Mouse (Mus musculus): ENCODE measurements around the gene Rptor. TPM values are rescaled to one million over a fixed set of nuclear protein-coding genes. Genes with fewer than 3 reads are reported as not detected.

The Rptor gene
- 10 to 100 TPM; 24.9 to 32.5 TPM for total RNA-seq (2021)
- long read RNA-seq, experiment 1, full-length matches to known transcripts: 12 of 25 reads
- long read RNA-seq, experiment 1, partial matches to known transcripts: 10 of 25 reads
- long read RNA-seq, experiment 1, other reads (novel, unspliced or antisense): 3 of 25 reads
- long read RNA-seq, experiment 2, full-length matches to known transcripts: 4 of 23 reads
- long read RNA-seq, experiment 2, partial matches to known transcripts: 17 of 23 reads
- long read RNA-seq, experiment 2, other reads (novel, unspliced or antisense): 2 of 23 reads

- peak; percentile 98 for DNase-seq
- peak within 1 kb of the TSS; percentile 93 for H3K4me3 ChIP-seq
- H3K27ac ChIP-seq: peak within 1 kb of the TSS; percentile 95
- intact Hi-C loops (cut with DNase I): loop anchor here (5.0 kb wide), 2 partner anchors 101 to 129 kb away; no protein-coding TSS in a partner anchor
- TF ChIP-seq CTCF (IDR thresholded peaks at IDR 0.05): no peak
These were observed at the start of gene Rptor for GRCm38 (mm10) chr11:119602763-119603526. TSS of gene Rptor (plus strand) at chr11:119602905.

GRCm38 (mm10) chr11:119554706-119555105 is 48.0 kb upstream of the Rptor start:
- intact Hi-C loops (cut with DNase I): no loop called here
- DNase-seq: no peak
- TF ChIP-seq CTCF (IDR thresholded peaks at IDR 0.05): no peak
- Histone ChIP-seq H3K27ac (no peak overlapping the region), H3K4me3 (no peak overlapping the region)

- DNase-seq: no peak
- no peak for TF ChIP-seq CTCF (IDR thresholded peaks at IDR 0.05)
- Histone ChIP-seq H3K4me3 (no peak overlapping the region), H3K27ac (no peak overlapping the region)
- intact Hi-C loops (cut with DNase I): no loop called here
These were observed 47.5 kb upstream of the Rptor start for GRCm38 (mm10) chr11:119555170-119555569.

- TF ChIP-seq CTCF (IDR thresholded peaks at IDR 0.05): no peak
- no peak for DNase-seq
- intact Hi-C loops (cut with DNase I): no loop called here
- no peak overlapping the region for H3K27ac ChIP-seq
- no peak overlapping the region for H3K4me3 ChIP-seq
These were observed 44.5 kb upstream of the Rptor start for GRCm38 (mm10) chr11:119557940-119558869.

DNA sequence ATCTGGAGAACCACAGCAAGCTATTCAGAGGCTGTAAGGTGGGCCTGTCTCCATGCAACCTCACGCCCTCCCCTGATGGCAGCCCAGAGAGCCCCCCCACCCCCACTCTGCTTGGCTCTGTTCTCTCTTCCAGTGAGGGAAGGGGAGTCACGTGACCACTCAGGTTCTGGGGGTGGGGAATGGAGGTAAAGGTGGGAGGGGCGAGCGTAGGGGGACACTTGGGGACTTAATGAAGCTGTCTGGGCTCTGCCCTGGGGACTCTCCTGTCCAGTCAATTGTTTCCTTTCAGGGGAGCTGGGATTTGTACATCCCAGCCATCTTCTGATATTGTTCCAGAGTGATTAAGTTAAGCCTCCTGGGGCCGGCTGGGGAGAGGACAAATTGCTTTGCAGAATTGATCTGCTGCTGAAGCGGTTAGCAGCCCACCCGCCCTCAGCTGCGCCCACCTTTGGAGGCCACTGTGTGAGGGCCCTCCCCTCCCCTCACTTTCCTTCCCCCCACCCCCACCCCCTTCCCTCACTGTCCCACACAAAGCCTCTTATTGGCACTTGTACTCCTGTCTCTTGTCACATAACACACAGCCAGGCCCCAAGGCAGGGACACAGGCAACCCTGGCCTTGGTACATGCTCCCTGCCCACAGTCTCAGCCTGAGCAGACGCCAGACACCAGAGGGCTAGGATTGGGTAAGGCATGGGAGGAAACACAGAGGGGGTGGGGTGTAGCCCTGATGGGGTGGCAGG is 43.7 kb upstream of the Rptor start:
- H3K27ac ChIP-seq: no peak overlapping the region
- DNase-seq: no peak
- no peak for TF ChIP-seq CTCF (IDR thresholded peaks at IDR 0.05)
- no peak overlapping the region for H3K4me3 ChIP-seq
- intact Hi-C loops (cut with DNase I): no loop called here

DNA sequence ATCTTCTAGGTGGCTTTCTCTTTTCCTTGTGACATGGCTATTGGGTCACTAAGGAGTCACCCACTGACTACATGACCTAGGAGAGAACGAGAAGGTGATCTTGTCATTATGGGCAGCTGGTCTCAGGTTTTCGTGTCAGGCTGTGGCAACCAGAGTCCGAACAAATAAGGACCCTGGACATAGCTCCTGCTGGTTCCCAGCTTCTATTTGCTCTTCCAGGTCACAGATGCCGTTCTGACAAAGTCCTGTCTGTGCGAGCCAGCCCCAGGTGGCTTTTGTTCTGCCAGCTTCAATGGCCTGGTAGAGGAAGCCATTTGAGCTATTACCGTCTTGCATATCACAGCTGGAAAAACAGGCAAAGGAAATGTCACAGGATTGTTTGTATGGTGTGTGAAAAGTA is 40.4 kb upstream of the Rptor start:
- Histone ChIP-seq H3K4me3 (no peak overlapping the region), H3K27ac (no peak overlapping the region)
- intact Hi-C loops (cut with DNase I): no loop called here
- DNase-seq: no peak
- TF ChIP-seq CTCF (IDR thresholded peaks at IDR 0.05): no peak

DNA sequence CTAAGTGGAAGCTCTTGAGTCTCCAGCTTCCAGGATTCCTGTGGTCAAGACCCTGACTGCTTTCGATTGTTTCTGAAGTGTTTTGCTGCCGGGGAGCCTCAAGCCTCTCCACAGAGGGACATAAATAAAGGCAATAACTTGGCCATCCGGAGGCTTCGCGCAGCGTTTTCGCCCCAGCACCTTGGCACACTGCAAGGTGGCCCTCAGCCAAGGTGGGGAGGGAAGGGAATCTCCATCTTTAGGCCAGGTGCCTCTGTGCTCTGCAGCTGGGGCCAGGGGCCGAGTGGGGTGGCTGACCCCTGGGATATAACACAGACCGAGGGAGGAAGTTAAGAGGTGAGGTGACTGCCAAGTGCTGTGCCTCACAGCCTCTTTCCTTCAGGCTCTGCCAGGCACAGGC is 39.5 kb upstream of the Rptor start:
- Histone ChIP-seq H3K4me3 (no peak overlapping the region), H3K27ac (no peak overlapping the region)
- DNase-seq: no peak
- intact Hi-C loops (cut with DNase I): no loop called here
- TF ChIP-seq CTCF (IDR thresholded peaks at IDR 0.05): no peak

- intact Hi-C loops (cut with DNase I): no loop called here
- no peak overlapping the region for H3K4me3 ChIP-seq
- H3K27ac ChIP-seq: no peak overlapping the region
- no peak for DNase-seq
- no peak for TF ChIP-seq CTCF (IDR thresholded peaks at IDR 0.05)
These were observed 38.3 kb upstream of the Rptor start for GRCm38 (mm10) chr11:119564383-119564782.

- DNase-seq: no peak
- Histone ChIP-seq H3K4me3 (no peak overlapping the region), H3K27ac (no peak overlapping the region)
- no peak for TF ChIP-seq CTCF (IDR thresholded peaks at IDR 0.05)
- intact Hi-C loops (cut with DNase I): no loop called here
These were observed 37.7 kb upstream of the Rptor start for GRCm38 (mm10) chr11:119565021-119565420.

GRCm38 (mm10) chr11:119565684-119566083 is 37.0 kb upstream of the Rptor start:
- no peak for DNase-seq
- intact Hi-C loops (cut with DNase I): no loop called here
- no peak overlapping the region for H3K27ac ChIP-seq
- no peak overlapping the region for H3K4me3 ChIP-seq
- TF ChIP-seq CTCF (IDR thresholded peaks at IDR 0.05): no peak

- Histone ChIP-seq H3K27ac (no peak overlapping the region), H3K4me3 (no peak overlapping the region)
- TF ChIP-seq CTCF (IDR thresholded peaks at IDR 0.05): no peak
- DNase-seq: no peak
- intact Hi-C loops (cut with DNase I): no loop called here
These were observed 36.5 kb upstream of the Rptor start for GRCm38 (mm10) chr11:119566188-119566587.

Measured in gastrocnemius, adult 2 months (tissue).